Mouse (Mus musculus): ENCODE measurements around the gene Clba1. TPM values are rescaled to one million over a fixed set of nuclear protein-coding genes. Genes with fewer than 3 reads are reported as not detected.
A peak's percentile ranks its signal among the peaks of the same experiment; 100 is the strongest.

Gene Clba1
- polyA plus RNA-seq, 1 experiment from 2014 or later, result 12.3 TPM

GRCm38 (mm10) chr12:112769751-112770150 is 39.0 kb upstream of the Clba1 start:
- H3K27me3 ChIP-seq (ENCODE audit: poor library complexity, severe bottlenecking), result no peaks in the 10 kb centered on the region
- H3K27ac ChIP-seq, result no peak overlapping the region
- H3K4me1 ChIP-seq, result no peaks in the 10 kb centered on the region
- no peak overlapping the region for H3K4me3 ChIP-seq
- WGBS, result 71% methylated on average over 2 of the region's 2 CpGs
- H3K9me3 ChIP-seq, result peaks cover 7% of the 10 kb centered on the region; the same call in 1 of the 2 replicates
- no peaks in the 10 kb centered on the region for H3K36me3 ChIP-seq (replicated peaks)
- DNase-seq (ENCODE audit: extremely low spot score, low spot score), result no peak

- H3K36me3 ChIP-seq (replicated peaks), result no peaks in the 10 kb centered on the region
- H3K27ac ChIP-seq, result peak overlapping the region; percentile 21; the same call in 1 of the 2 replicates
- no peak overlapping the region for H3K4me3 ChIP-seq
- no peaks in the 10 kb centered on the region for H3K27me3 ChIP-seq (ENCODE audit: poor library complexity, severe bottlenecking)
- DNase-seq (ENCODE audit: extremely low spot score, low spot score), result no peak
- no peaks in the 10 kb centered on the region for H3K4me1 ChIP-seq
- H3K9me3 ChIP-seq, result peaks cover 13% of the 10 kb centered on the region
- 77% methylated on average over 4 of the region's 4 CpGs for WGBS
These were observed 38.3 kb upstream of the Clba1 start for GRCm38 (mm10) chr12:112770396-112770795.

- DNase-seq (ENCODE audit: extremely low spot score, low spot score), result no peak
- Histone ChIP-seq H3K36me3 (replicated peaks) (no peaks in the 10 kb centered on the region), H3K27me3 (ENCODE audit: poor library complexity, severe bottlenecking) (no peaks in the 10 kb centered on the region), H3K4me3 (no peak overlapping the region), H3K9me3 (peaks cover 17% of the 10 kb centered on the region), H3K4me1 (no peaks in the 10 kb centered on the region), H3K27ac (no peak overlapping the region)
- WGBS, result 92% methylated on average over 14 of the region's 14 CpGs
These were observed 36.4 kb upstream of the Clba1 start for GRCm38 (mm10) chr12:112772306-112772705.

- no peak for DNase-seq (ENCODE audit: extremely low spot score, low spot score)
- 54% methylated on average over 9 of the region's 9 CpGs for WGBS
- H3K9me3 ChIP-seq, result peaks cover 17% of the 10 kb centered on the region
These were observed 35.4 kb upstream of the Clba1 start for GRCm38 (mm10) chr12:112773366-112773765.

GRCm38 (mm10) chr12:112774026-112774425 is 34.7 kb upstream of the Clba1 start:
- Histone ChIP-seq H3K27me3 (ENCODE audit: poor library complexity, severe bottlenecking) (no peaks in the 10 kb centered on the region), H3K4me3 (no peak overlapping the region), H3K4me1 (no peaks in the 10 kb centered on the region), H3K27ac (no peak overlapping the region), H3K9me3 (peaks cover 19% of the 10 kb centered on the region), H3K36me3 (replicated peaks) (no peaks in the 10 kb centered on the region)
- DNase-seq (ENCODE audit: extremely low spot score, low spot score), result no peak
- 92% methylated on average over 6 of the region's 6 CpGs for WGBS

More at GRCm38 (mm10) chr12:112773366-112773765, 35.4 kb upstream of the Clba1 start:
- Histone ChIP-seq H3K27me3 (ENCODE audit: poor library complexity, severe bottlenecking) (no peaks in the 10 kb centered on the region), H3K4me3 (no peak overlapping the region), H3K27ac (no peak overlapping the region), H3K4me1 (no peaks in the 10 kb centered on the region), H3K36me3 (replicated peaks) (no peaks in the 10 kb centered on the region)

- no peak for DNase-seq (ENCODE audit: extremely low spot score, low spot score)
- Histone ChIP-seq H3K36me3 (replicated peaks) (no peaks in the 10 kb centered on the region), H3K9me3 (peaks cover 19% of the 10 kb centered on the region), H3K4me3 (no peak overlapping the region), H3K27ac (no peak overlapping the region), H3K27me3 (ENCODE audit: poor library complexity, severe bottlenecking) (no peaks in the 10 kb centered on the region), H3K4me1 (no peaks in the 10 kb centered on the region)
- 93% methylated on average over 10 of the region's 10 CpGs for WGBS
These were observed 34.3 kb upstream of the Clba1 start for GRCm38 (mm10) chr12:112774481-112774880.

- Histone ChIP-seq H3K27me3 (ENCODE audit: poor library complexity, severe bottlenecking) (peaks cover 13% of the 10 kb centered on the region), H3K9me3 (no peaks in the 10 kb centered on the region), H3K4me3 (no peak overlapping the region), H3K4me1 (peaks cover 31% of the 10 kb centered on the region), H3K27ac (no peak overlapping the region), H3K36me3 (replicated peaks) (no peaks in the 10 kb centered on the region)
- 85% methylated on average over 8 of the region's 8 CpGs for WGBS
- DNase-seq (ENCODE audit: extremely low spot score, low spot score), result no peak
These were observed 17.7 kb upstream of the Clba1 start for GRCm38 (mm10) chr12:112791026-112791425.

GRCm38 (mm10) chr12:112793601-112794355 is 15.0 kb upstream of the Clba1 start:
- DNase-seq (ENCODE audit: extremely low spot score, low spot score), result no peak
- H3K36me3 ChIP-seq (replicated peaks), result no peaks in the 10 kb centered on the region
- peaks cover 34% of the 10 kb centered on the region for H3K27me3 ChIP-seq (ENCODE audit: poor library complexity, severe bottlenecking)
- H3K4me1 ChIP-seq, result peaks cover 31% of the 10 kb centered on the region
- H3K27ac ChIP-seq, result peak overlapping the region; percentile 56; the same call in 1 of the 2 replicates
- no peaks in the 10 kb centered on the region for H3K9me3 ChIP-seq
- no peak overlapping the region for H3K4me3 ChIP-seq
- 78% methylated on average over 13 of the region's 13 CpGs for WGBS

- Histone ChIP-seq H3K4me1 (peaks cover 31% of the 10 kb centered on the region), H3K9me3 (no peaks in the 10 kb centered on the region), H3K4me3 (no peak overlapping the region), H3K27ac (peak overlapping the region; percentile 56; the same call in 1 of the 2 replicates), H3K36me3 (replicated peaks) (no peaks in the 10 kb centered on the region), H3K27me3 (ENCODE audit: poor library complexity, severe bottlenecking) (peaks cover 40% of the 10 kb centered on the region)
- WGBS, result 31% methylated on average over 7 of the region's 7 CpGs
- DNase-seq (ENCODE audit: extremely low spot score, low spot score), result no peak
These were observed 14.4 kb upstream of the Clba1 start for GRCm38 (mm10) chr12:112794356-112794816.

- WGBS, result 87% methylated on average over 5 of the region's 5 CpGs
- no peak for DNase-seq (ENCODE audit: extremely low spot score, low spot score)
- peaks cover 31% of the 10 kb centered on the region for H3K4me1 ChIP-seq
- peaks cover 46% of the 10 kb centered on the region for H3K27me3 ChIP-seq (ENCODE audit: poor library complexity, severe bottlenecking)
- H3K9me3 ChIP-seq, result no peaks in the 10 kb centered on the region
- no peak overlapping the region for H3K4me3 ChIP-seq
- no peak overlapping the region for H3K27ac ChIP-seq
- no peaks in the 10 kb centered on the region for H3K36me3 ChIP-seq (replicated peaks)
These were observed 13.7 kb upstream of the Clba1 start for GRCm38 (mm10) chr12:112794998-112795397.

- DNase-seq (ENCODE audit: extremely low spot score, low spot score), result no peak
- Histone ChIP-seq H3K4me3 (no peak overlapping the region), H3K36me3 (replicated peaks) (no peaks in the 10 kb centered on the region), H3K27ac (no peak overlapping the region), H3K27me3 (ENCODE audit: poor library complexity, severe bottlenecking) (peaks cover 52% of the 10 kb centered on the region), H3K4me1 (peaks cover 31% of the 10 kb centered on the region), H3K9me3 (no peaks in the 10 kb centered on the region)
- 63% methylated on average over 18 of the region's 18 CpGs for WGBS
These were observed 13.2 kb upstream of the Clba1 start for GRCm38 (mm10) chr12:112795466-112796104.

- no peak for DNase-seq (ENCODE audit: extremely low spot score, low spot score)
- WGBS, result 58% methylated on average over 17 of the region's 17 CpGs
- H3K4me3 ChIP-seq, result no peak overlapping the region
- peaks cover 36% of the 10 kb centered on the region for H3K4me1 ChIP-seq
- peaks cover 65% of the 10 kb centered on the region for H3K27me3 ChIP-seq (ENCODE audit: poor library complexity, severe bottlenecking)
- no peaks in the 10 kb centered on the region for H3K9me3 ChIP-seq
- no peaks in the 10 kb centered on the region for H3K36me3 ChIP-seq (replicated peaks)
- H3K27ac ChIP-seq, result no peak overlapping the region
These were observed 11.9 kb upstream of the Clba1 start for GRCm38 (mm10) chr12:112796551-112797510.

Data from forebrain, embryonic 10.5 days (tissue).